Mouse (Mus musculus): ENCODE data around the gene Drd5. TPM values are rescaled to one million over a fixed set of nuclear protein-coding genes. Genes with fewer than 3 reads are reported as not detected.

The Drd5 gene
- polyA plus RNA-seq, 2 experiments: not detected

GRCm38 (mm10) chr5:38309795-38310194, 9.4 kb upstream of the Drd5 start:
- ATAC-seq (ENCODE audit: insufficient read depth): no peak
- Histone ChIP-seq H3K4me3 (ENCODE audit: insufficient read depth in 1 of 2, low read depth in 2 of 2, low read length in 2 of 2) (no peak overlapping the region), H3K27ac (no peak overlapping the region), H3K9me3 (ENCODE audit: control insufficient read depth, low read length) (no peaks in the 10 kb centered on the region), H3K4me1 (replicated peaks; ENCODE audit: control insufficient read depth in 2 of 2, insufficient read depth in 2 of 2, low read length in 1 of 2) (peaks cover 0 to 2% of the 10 kb centered on the region in 2 experiments; a peak in 1 of 4 replicates), H3K4me2 (ENCODE audit: low read depth) (no peak overlapping the region), H3K9ac (replicated peaks) (no peak overlapping the region), H3K27me3 (ENCODE audit: control insufficient read depth, insufficient read depth, low read length) (no peaks in the 10 kb centered on the region), H3K36me3 (replicated peaks; ENCODE audit: control insufficient read depth, insufficient read depth, low read depth) (no peaks in the 10 kb centered on the region)
- TF ChIP-seq CTCF (IDR thresholded peaks at IDR 0.05; ENCODE audit: low read depth): no peak
- DNase-seq (ENCODE audit: low read depth in 3 of 3, low spot score in 3 of 3): no peak
- 55% methylated on average over 3 of the region's 3 CpGs for WGBS (ENCODE audit: insufficient replicate concordance)

DNA sequence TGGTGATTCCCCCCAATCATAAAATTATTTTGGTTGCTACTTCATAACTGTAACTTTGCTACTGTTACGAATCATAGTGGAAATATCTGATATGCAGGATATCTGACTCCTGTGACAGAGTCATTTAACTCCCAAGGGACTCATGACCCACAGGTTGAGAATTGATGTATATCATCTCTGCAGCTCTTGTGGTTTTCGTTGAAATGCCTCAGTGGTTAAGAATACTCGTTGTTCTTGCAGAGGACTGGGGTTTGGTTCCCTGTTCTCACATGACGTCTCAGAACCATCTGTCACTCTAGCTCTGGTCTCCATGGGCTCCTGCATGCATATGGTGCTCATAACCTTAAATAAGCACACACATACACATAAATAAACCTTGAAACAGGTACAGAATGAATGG, 14.2 kb downstream of the Drd5 start:
- TF ChIP-seq CTCF (IDR thresholded peaks at IDR 0.05; ENCODE audit: low read depth): no peak
- TF ChIP-seq EP300 (IDR thresholded peaks at IDR 0.05; ENCODE audit: low read depth): no peak
- Histone ChIP-seq H3K9me3 (ENCODE audit: control insufficient read depth, low read length) (no peaks in the 10 kb centered on the region), H3K27me3 (ENCODE audit: control insufficient read depth, insufficient read depth, low read length) (no peaks in the 10 kb centered on the region), H3K4me1 (replicated peaks; ENCODE audit: control insufficient read depth in 2 of 2, insufficient read depth in 2 of 2, low read length in 1 of 2) (no peaks in the 10 kb centered on the region), H3K36me3 (replicated peaks; ENCODE audit: control insufficient read depth, insufficient read depth, low read depth) (no peaks in the 10 kb centered on the region), H3K4me3 (ENCODE audit: insufficient read depth in 1 of 2, low read depth in 2 of 2, low read length in 2 of 2) (no peak overlapping the region), H3K27ac (no peak overlapping the region), H3K9ac (replicated peaks) (no peak overlapping the region), H3K4me2 (ENCODE audit: low read depth) (no peak overlapping the region)
- ATAC-seq (ENCODE audit: insufficient read depth) (no peak), DNase-seq (ENCODE audit: low read depth in 3 of 3, low spot score in 3 of 3) (no peak)
- 31% methylated on average over 4 of the region's 4 CpGs for WGBS (ENCODE audit: insufficient replicate concordance)

DNA sequence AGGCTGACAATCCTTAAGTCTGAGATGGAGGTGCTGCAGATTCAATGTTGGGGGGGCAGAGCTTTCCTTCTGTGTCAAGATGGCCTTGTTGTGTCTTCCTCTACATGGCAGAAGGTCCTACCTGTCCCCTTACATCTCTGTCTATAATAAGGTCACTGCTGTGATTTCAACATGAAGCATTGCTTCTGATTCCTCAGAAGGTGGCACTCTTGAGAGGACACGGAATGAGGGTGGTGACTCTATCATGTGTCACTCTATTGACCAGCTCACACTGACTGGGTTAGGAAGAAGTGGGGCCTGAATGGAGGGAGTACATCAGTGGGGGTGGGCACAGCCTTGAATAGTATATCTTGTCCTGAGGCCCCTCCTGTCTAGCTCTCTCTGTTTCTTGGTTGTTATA, 15.4 kb downstream of the Drd5 start:
- no peaks in the 10 kb centered on the region for H3K9me3 ChIP-seq (ENCODE audit: control insufficient read depth, low read length)
- H3K36me3 ChIP-seq (replicated peaks; ENCODE audit: control insufficient read depth, insufficient read depth, low read depth): no peaks in the 10 kb centered on the region
- ATAC-seq (ENCODE audit: insufficient read depth) (no peak), DNase-seq (ENCODE audit: low read depth in 3 of 3, low spot score in 3 of 3) (no peak)
- no peaks in the 10 kb centered on the region for H3K4me1 ChIP-seq (replicated peaks; ENCODE audit: control insufficient read depth in 2 of 2, insufficient read depth in 2 of 2, low read length in 1 of 2)
- H3K4me3 ChIP-seq (ENCODE audit: insufficient read depth in 1 of 2, low read depth in 2 of 2, low read length in 2 of 2): no peak overlapping the region
- H3K9ac ChIP-seq (replicated peaks): no peak overlapping the region
- H3K4me2 ChIP-seq (ENCODE audit: low read depth): no peak overlapping the region
- WGBS (ENCODE audit: insufficient replicate concordance): 34% methylated on average over 1 of the region's 1 CpGs
- TF ChIP-seq EP300 (IDR thresholded peaks at IDR 0.05; ENCODE audit: low read depth) (no peak), CTCF (IDR thresholded peaks at IDR 0.05; ENCODE audit: low read depth) (no peak)
- no peaks in the 10 kb centered on the region for H3K27me3 ChIP-seq (ENCODE audit: control insufficient read depth, insufficient read depth, low read length)
- H3K27ac ChIP-seq: no peak overlapping the region

GRCm38 (mm10) chr5:38343101-38343500, 23.9 kb downstream of the Drd5 start:
- no peaks in the 10 kb centered on the region for H3K9me3 ChIP-seq (ENCODE audit: control insufficient read depth, low read length)
- H3K4me3 ChIP-seq (ENCODE audit: insufficient read depth in 1 of 2, low read depth in 2 of 2, low read length in 2 of 2): no peak overlapping the region
- no peak overlapping the region for H3K9ac ChIP-seq (replicated peaks)
- 62% methylated on average over 3 of the region's 3 CpGs for WGBS (ENCODE audit: insufficient replicate concordance)
- H3K27ac ChIP-seq: no peak overlapping the region
- no peaks in the 10 kb centered on the region for H3K36me3 ChIP-seq (replicated peaks; ENCODE audit: control insufficient read depth, insufficient read depth, low read depth)
- H3K27me3 ChIP-seq (ENCODE audit: control insufficient read depth, insufficient read depth, low read length): no peaks in the 10 kb centered on the region
- DNase-seq (ENCODE audit: low read depth in 3 of 3, low spot score in 3 of 3): no peak
- no peaks in the 10 kb centered on the region for H3K4me1 ChIP-seq (replicated peaks; ENCODE audit: control insufficient read depth in 2 of 2, insufficient read depth in 2 of 2, low read length in 1 of 2)
- TF ChIP-seq CTCF (IDR thresholded peaks at IDR 0.05; ENCODE audit: low read depth) (no peak), EP300 (IDR thresholded peaks at IDR 0.05; ENCODE audit: low read depth) (no peak)
- ATAC-seq (ENCODE audit: insufficient read depth): no peak
- H3K4me2 ChIP-seq (ENCODE audit: low read depth): no peak overlapping the region

- DNase-seq (ENCODE audit: low read depth in 3 of 3, low spot score in 3 of 3): no peak
- Histone ChIP-seq H3K9me3 (ENCODE audit: control insufficient read depth, low read length) (no peaks in the 10 kb centered on the region), H3K4me3 (ENCODE audit: insufficient read depth in 1 of 2, low read depth in 2 of 2, low read length in 2 of 2) (no peak overlapping the region), H3K27ac (no peak overlapping the region), H3K36me3 (replicated peaks; ENCODE audit: control insufficient read depth, insufficient read depth, low read depth) (no peaks in the 10 kb centered on the region), H3K9ac (replicated peaks) (no peak overlapping the region), H3K27me3 (ENCODE audit: control insufficient read depth, insufficient read depth, low read length) (no peaks in the 10 kb centered on the region), H3K4me1 (replicated peaks; ENCODE audit: control insufficient read depth in 2 of 2, insufficient read depth in 2 of 2, low read length in 1 of 2) (no peaks in the 10 kb centered on the region), H3K4me2 (ENCODE audit: low read depth) (no peak overlapping the region)
- ATAC-seq (ENCODE audit: insufficient read depth): no peak
- 25% methylated on average over 10 of the region's 10 CpGs for WGBS (ENCODE audit: insufficient replicate concordance)
- TF ChIP-seq EP300 (IDR thresholded peaks at IDR 0.05; ENCODE audit: low read depth) (no peak), CTCF (IDR thresholded peaks at IDR 0.05; ENCODE audit: low read depth) (no peak)
These were observed 27.7 kb downstream of the Drd5 start for GRCm38 (mm10) chr5:38346646-38347432.

Data from liver, embryonic 14.5 days (tissue).